Mouse (Mus musculus) kidney, adult 18-20 months (tissue): Measurements from ENCODE around the gene Upk2.
A peak's percentile ranks its signal among the peaks of the same experiment; 100 is the strongest.
"Not testable (repeated sequence)": the region's sequence is repeated elsewhere in the genome, so short reads cannot be mapped to it uniquely, and the experiment has no call there.

Experiments used
- DNase-seq: peaks from one replicate; pipeline ENCODE4 v3.0.0; 2021

Upk2 gene

GRCm38 (mm10) chr9:44461950-44462349, 7.2 kb upstream of the Upk2 start:
- no peak for DNase-seq

- DNase-seq, result no peak
Measured at GRCm38 (mm10) chr9:44457035-44457742, 2.4 kb upstream of the Upk2 start.

- DNase-seq, result peak; percentile 87
Measured at GRCm38 (mm10) chr9:44454132-44454890, 465 bp downstream of the Upk2 start.

- DNase-seq, result no peak
Measured at GRCm38 (mm10) chr9:44450387-44450786, 4.4 kb downstream of the Upk2 start.

- not testable (repeated sequence) for DNase-seq
Measured at GRCm38 (mm10) chr9:44444402-44445025, 10.3 kb downstream of the Upk2 start.

GRCm38 (mm10) chr9:44440961-44441360, 13.8 kb downstream of the Upk2 start, which contains the start of gene Foxr1:
Gene Foxr1 (minus strand): TSS chr9:44441136.
- DNase-seq, result no peak

- DNase-seq, result no peak
Measured at GRCm38 (mm10) chr9:44435747-44436146, 19.0 kb downstream of the Upk2 start.

GRCm38 (mm10) chr9:44432577-44433185, 22.1 kb downstream of the Upk2 start:
- no peak for DNase-seq

- no peak for DNase-seq
Measured at GRCm38 (mm10) chr9:44423576-44423975, 31.2 kb downstream of the Upk2 start.

GRCm38 (mm10) chr9:44420280-44420898, 34.4 kb downstream of the Upk2 start:
- no peak for DNase-seq

- not testable (repeated sequence) for DNase-seq
Measured at GRCm38 (mm10) chr9:44419730-44420129, 35.0 kb downstream of the Upk2 start.

GRCm38 (mm10) chr9:44418519-44419385, 36.0 kb downstream of the Upk2 start, which contains the start of gene Ccdc84:
Gene Ccdc84 (minus strand): TSS chr9:44418569.
- DNase-seq, result no peak

- peak; percentile 97 for DNase-seq
Measured at GRCm38 (mm10) chr9:44417892-44418363, 36.8 kb downstream of the Upk2 start.

GRCm38 (mm10) chr9:44417156-44417891, 37.5 kb downstream of the Upk2 start:
- no peak for DNase-seq

GRCm38 (mm10) chr9:44412781-44413180, 42.0 kb downstream of the Upk2 start:
- DNase-seq, result no peak

- DNase-seq, result no peak
Measured at GRCm38 (mm10) chr9:44412306-44412705, 42.5 kb downstream of the Upk2 start.

- DNase-seq, result no peak
Measured at GRCm38 (mm10) chr9:44411601-44412130, 43.1 kb downstream of the Upk2 start.

- no peak for DNase-seq
Measured at GRCm38 (mm10) chr9:44410647-44411336, 44.0 kb downstream of the Upk2 start.

- DNase-seq, result not testable (repeated sequence)
Measured at GRCm38 (mm10) chr9:44408693-44409092, 46.1 kb downstream of the Upk2 start.

- no peak for DNase-seq
Measured at GRCm38 (mm10) chr9:44407752-44408097, 47.1 kb downstream of the Upk2 start.
